Mouse (Mus musculus) cerebellum, adult 2 months (tissue): Measurements from ENCODE around the gene Armc6.

Experiments used
- CTCF ChIP-seq: fragments of 200-500 bp; IDR thresholded peaks from 2 replicates; pipeline ENCODE4 v1.5.1; 2011; ENCODE audit warnings: low read depth, mild to moderate bottlenecking, control low read depth, low read length, moderate library complexity, borderline replicate concordance; ENCODE audit not compliant: insufficient read depth
- POLR2A ChIP-seq: fragments of 200-500 bp; IDR thresholded peaks from 2 replicates; pipeline ENCODE4 v1.6.1; 2011; ENCODE audit warnings: low read length, control low read depth, borderline replicate concordance; ENCODE audit not compliant: insufficient read depth

DNA sequence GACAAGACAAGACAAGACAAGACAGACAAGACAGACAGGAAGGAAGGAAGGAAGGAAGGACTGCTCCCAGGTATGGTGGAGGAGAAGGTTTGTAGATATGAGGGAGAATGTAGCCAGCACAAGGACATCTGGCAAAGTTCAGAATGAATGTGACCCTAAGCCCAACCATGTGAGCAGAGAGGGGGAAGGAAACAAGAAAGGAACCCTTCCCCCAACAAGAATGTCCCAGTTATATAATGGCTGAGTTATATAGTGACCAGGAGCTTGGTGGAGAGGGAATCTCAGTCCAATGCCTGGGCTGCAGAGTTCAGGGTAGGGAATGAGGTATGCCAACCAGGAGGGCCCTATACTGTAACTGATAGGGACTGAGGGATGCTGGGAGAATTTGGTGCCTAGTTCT lies 16.8 kb downstream of the Armc6 start:
- TF ChIP-seq POLR2A = no peak
- no peak for TF ChIP-seq CTCF
